Mouse (Mus musculus) stomach, postnatal 0 days (tissue): ENCODE data around the gene Cdpf1. TPM values are rescaled to one million over a fixed set of nuclear protein-coding genes. Genes with fewer than 3 reads are reported as not detected.

Experiments used
- ATAC-seq: fragments of 200-750 bp; cut with Nextera tagmentation; 2 replicates; pipeline ENCODE4 v1.8.0; 2017; ENCODE audit not compliant: low FRiP score, low TSS enrichment
- DNase-seq: peaks from one replicate; pipeline ENCODE4 v3.0.0-alpha.2; 2016; ENCODE audit warnings: low spot score
- H3K27ac ChIP-seq: fragments of 300-500 bp; sonication (generic); replicated peaks from 2 replicates; pipeline ENCODE4 v1.5.1; 2014; ENCODE audit warnings: mild to moderate bottlenecking, control low read depth
- H3K27me3 ChIP-seq: fragments of 300-500 bp; sonication (generic); 2 replicates; pipeline ENCODE4 v1.6.1; 2014; ENCODE audit warnings: low read length; ENCODE audit not compliant: control insufficient read depth, insufficient read depth
- H3K36me3 ChIP-seq: fragments of 300-500 bp; sonication (generic); 2 replicates; pipeline ENCODE4 v1.6.1; 2014; ENCODE audit warnings: low read length, mixed read lengths; ENCODE audit not compliant: control insufficient read depth, insufficient read depth
- H3K4me1 ChIP-seq: fragments of 300-500 bp; sonication (generic); replicated peaks from 2 replicates; pipeline ENCODE4 v1.6.1; 2014; ENCODE audit warnings: antibody characterized with exemption; ENCODE audit not compliant: control insufficient read depth, insufficient read depth
- H3K4me2 ChIP-seq: fragments of 300-500 bp; sonication (generic); replicated peaks from 2 replicates; pipeline ENCODE4 v1.6.1; 2014; ENCODE audit warnings: low read depth, mild to moderate bottlenecking, control low read depth, moderate library complexity
- H3K4me3 ChIP-seq: fragments of 300-500 bp; sonication (generic); 2 replicates; pipeline ENCODE4 v1.5.1; 2014; ENCODE audit warnings: low read depth, low read length, control low read depth
- H3K9ac ChIP-seq: fragments of 300-500 bp; sonication (generic); 2 replicates; pipeline ENCODE4 v1.6.1; 2014; ENCODE audit warnings: mild to moderate bottlenecking, low read length, control low read depth, mixed read lengths
- H3K9me3 ChIP-seq: fragments of 300-500 bp; sonication (generic); 2 replicates; pipeline ENCODE4 v1.6.1; 2016; ENCODE audit warnings: low read length; ENCODE audit not compliant: control insufficient read depth
- CTCF ChIP-seq: IDR thresholded peaks from 2 replicates; pipeline ENCODE4 v1.5.1; 2016; ENCODE audit warnings: antibody characterized with exemption, low read depth, mild to moderate bottlenecking, moderate library complexity
- EP300 ChIP-seq: optimal IDR thresholded peaks from 2 replicates; pipeline ENCODE3; 2016; ENCODE audit warnings: antibody characterized with exemption
- WGBS: fragments of 180-500 bp; shearing (Covaris S2); extraction: QIAGEN DNeasy Blood & Tissue Kit; methylation state at CpG from one replicate; pipeline ENCODE4 v1.1.7; 2014; 5-methylcytosine and 5-hydroxymethylcytosine counted together
- polyA plus RNA-seq: library from polyadenylated mRNA; unstranded; fragments of >200 nt; fragmentation: Nextera tagmentation; extraction: Ambion mirVana; gene quantifications from 2 replicates; pipeline ENCODE4 v1.2.1, GENCODE M21; 2015

The Cdpf1 gene
- polyA plus RNA-seq, 1 experiment from 2014 or later: 38.8 TPM

- H3K4me2 ChIP-seq: no peak overlapping the region
- TF ChIP-seq CTCF (no peak), EP300 (no peak)
Observed at GRCm38 (mm10) chr15:85776771-85777170, 34.7 kb downstream of the Cdpf1 start.

GRCm38 (mm10) chr15:85776241-85776640 is 35.3 kb downstream of the Cdpf1 start:
- no peak for DNase-seq
- Histone ChIP-seq H3K27ac (no peak overlapping the region), H3K4me2 (no peak overlapping the region), H3K9me3 (no peaks in the 10 kb centered on the region), H3K9ac (no peak overlapping the region), H3K27me3 (no peaks in the 10 kb centered on the region), H3K4me3 (no peak overlapping the region), H3K4me1 (no peaks in the 10 kb centered on the region), H3K36me3 (no peaks in the 10 kb centered on the region)
- TF ChIP-seq EP300 (no peak), CTCF (no peak)
- no peak for ATAC-seq
- WGBS: 74% methylated on average over 2 of the region's 2 CpGs

More at GRCm38 (mm10) chr15:85776771-85777170, 34.7 kb downstream of the Cdpf1 start:
- no peaks in the 10 kb centered on the region for H3K27me3 ChIP-seq
- WGBS: 72% methylated on average over 5 of the region's 5 CpGs
- no peak overlapping the region for H3K27ac ChIP-seq
- no peak for ATAC-seq
- H3K4me1 ChIP-seq: no peaks in the 10 kb centered on the region
- DNase-seq: no peak
- no peak overlapping the region for H3K9ac ChIP-seq
- H3K4me3 ChIP-seq: no peak overlapping the region
- H3K9me3 ChIP-seq: no peaks in the 10 kb centered on the region
- H3K36me3 ChIP-seq: no peaks in the 10 kb centered on the region

DNA sequence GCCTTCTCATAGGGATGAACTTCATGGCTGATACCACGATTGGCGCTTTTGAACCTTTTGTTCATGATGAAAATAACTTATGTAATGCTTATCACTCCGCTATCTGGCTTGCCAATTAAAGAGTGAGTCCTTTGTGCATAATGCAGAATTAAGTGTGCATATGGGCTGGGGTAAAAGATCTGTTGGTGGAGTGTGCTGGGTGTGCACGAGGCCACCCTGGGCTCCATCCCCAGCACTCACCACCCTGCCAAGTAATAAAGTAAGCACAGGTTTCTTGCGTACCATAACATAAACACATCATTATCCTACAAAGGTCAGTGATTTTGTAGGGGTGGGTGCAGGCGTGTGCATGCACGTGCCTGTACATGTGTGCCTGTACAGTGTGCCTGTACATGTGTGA is 36.5 kb downstream of the Cdpf1 start:
- no peak overlapping the region for H3K4me2 ChIP-seq
- no peak for DNase-seq
- WGBS: 66% methylated on average over 7 of the region's 7 CpGs
- no peaks in the 10 kb centered on the region for H3K9me3 ChIP-seq
- H3K27me3 ChIP-seq: no peaks in the 10 kb centered on the region
- no peaks in the 10 kb centered on the region for H3K4me1 ChIP-seq
- no peak for TF ChIP-seq CTCF
- no peak for TF ChIP-seq EP300
- no peak overlapping the region for H3K4me3 ChIP-seq
- no peak overlapping the region for H3K27ac ChIP-seq
- ATAC-seq: no peak
- no peak overlapping the region for H3K9ac ChIP-seq
- H3K36me3 ChIP-seq: no peaks in the 10 kb centered on the region

DNA sequence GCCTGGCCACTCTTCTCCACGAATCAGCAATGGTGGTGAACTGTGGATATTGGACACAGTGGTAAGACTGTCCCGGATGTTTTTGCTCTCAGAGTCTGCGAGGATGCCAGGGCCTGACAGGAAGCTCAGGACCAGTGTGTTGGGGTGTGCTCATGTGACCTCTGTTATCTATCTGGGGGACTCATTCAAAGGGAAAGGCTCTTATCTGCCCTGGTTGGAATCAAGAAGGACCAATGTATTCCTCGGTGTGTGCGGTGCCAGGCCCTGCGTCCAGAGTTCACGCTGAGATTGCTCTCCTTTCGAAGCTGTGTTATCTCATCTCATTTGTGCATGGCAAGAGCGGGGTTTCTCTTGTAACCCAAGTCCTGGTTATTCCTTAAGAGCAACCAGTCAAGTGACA is 37.1 kb downstream of the Cdpf1 start:
- Histone ChIP-seq H3K27ac (0 out of 2 replicates have a peak overlapping the region, but pooled peaks have one; percentile 8), H3K9ac (no peak overlapping the region)
- 83% methylated on average over 9 of the region's 9 CpGs for WGBS

GRCm38 (mm10) chr15:85772146-85772740 is 39.3 kb downstream of the Cdpf1 start:
- no peaks in the 10 kb centered on the region for H3K36me3 ChIP-seq
- H3K9me3 ChIP-seq: no peaks in the 10 kb centered on the region
- peak overlapping the region; percentile 56 for H3K27ac ChIP-seq
- H3K27me3 ChIP-seq: no peaks in the 10 kb centered on the region
- no peak overlapping the region for H3K4me2 ChIP-seq
- TF ChIP-seq EP300: no peak
- TF ChIP-seq CTCF: peak; percentile 37
- no peak overlapping the region for H3K4me3 ChIP-seq
- no peak overlapping the region for H3K9ac ChIP-seq
- peak; percentile 75 for ATAC-seq
- DNase-seq: peak; percentile 44
- H3K4me1 ChIP-seq: no peaks in the 10 kb centered on the region
- WGBS: 50% methylated on average over 11 of the region's 11 CpGs

More for the DNA sequence above, 37.1 kb downstream of the Cdpf1 start:
- ATAC-seq (no peak), DNase-seq (no peak)
- H3K27me3 ChIP-seq: no peaks in the 10 kb centered on the region
- no peak overlapping the region for H3K4me2 ChIP-seq
- H3K4me3 ChIP-seq: no peak overlapping the region
- no peaks in the 10 kb centered on the region for H3K36me3 ChIP-seq
- TF ChIP-seq CTCF (no peak), EP300 (no peak)
- no peaks in the 10 kb centered on the region for H3K9me3 ChIP-seq
- H3K4me1 ChIP-seq: no peaks in the 10 kb centered on the region

GRCm38 (mm10) chr15:85771306-85772121 is 40.0 kb downstream of the Cdpf1 start:
- Histone ChIP-seq H3K4me3 (no peak overlapping the region), H3K9ac (no peak overlapping the region), H3K4me1 (no peaks in the 10 kb centered on the region), H3K4me2 (no peak overlapping the region), H3K9me3 (no peaks in the 10 kb centered on the region), H3K27me3 (no peaks in the 10 kb centered on the region), H3K36me3 (no peaks in the 10 kb centered on the region), H3K27ac (peak overlapping the region; percentile 56)
- DNase-seq: no peak
- 61% methylated on average over 17 of the region's 17 CpGs for WGBS
- TF ChIP-seq CTCF (no peak), EP300 (peak; percentile 84)
- peak; percentile 53 for ATAC-seq
